Comparison of ENCODE assay signal across 22 mouse cellular contexts in the genomic region with DNA sequence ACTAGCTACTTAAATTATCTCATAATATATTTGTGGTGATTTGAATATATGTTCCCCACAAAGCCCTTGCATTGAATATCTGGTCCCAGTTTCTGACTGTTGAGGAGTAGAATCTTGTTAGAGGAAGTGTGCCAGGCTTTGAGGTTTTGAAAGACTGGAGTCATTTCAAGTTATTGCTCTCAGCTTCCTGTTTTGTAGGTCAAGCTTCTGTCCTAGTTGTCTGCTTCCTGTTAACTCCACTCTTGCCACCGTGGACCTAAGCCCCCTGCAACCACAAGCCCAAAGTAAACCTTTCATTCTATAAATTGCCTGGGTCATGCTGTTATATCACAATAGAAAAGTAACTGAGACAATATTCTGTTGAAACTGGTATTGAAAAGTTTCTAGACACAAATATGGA.
A peak's percentile ranks its signal among the peaks of the same experiment; 100 is the strongest.
DNase-seq lines count a peak whose midpoint lies in the region; ATAC-seq and TF ChIP-seq lines count a peak whose summit lies in the region.
"Had no signal": no experiment of that assay in that cellular context is flagged by ENCODE, and none has a peak within 500 bp of the region (broad histone marks: within the 10 kb centered on the region; RNA-seq: fewer than 3 reads in every experiment).

No protein-coding gene starts in this region.

- H3K4me1 ChIP-seq in kidney, embryonic 16.5 days (ENCODE audit: insufficient read depth, low read length), result no peaks in the 10 kb centered on the region; the same call in 1 of the 2 replicates
- H3K4me1 ChIP-seq in CH12.LX (ENCODE audit: control insufficient read depth in 1 of 2, insufficient read depth in 2 of 2), result peaks cover 0 to 7% of the 10 kb centered on the region in 2 experiments; a peak in 1 of 4 replicates
- no peaks in the 10 kb centered on the region for H3K4me1 ChIP-seq in neural tube, embryonic 15.5 days
- H3K4me1 ChIP-seq: hindbrain, embryonic 15.5 days; intestine, embryonic 15.5 days; lung, embryonic 15.5 days; midbrain, embryonic 10.5 days; neural tube, embryonic 12.5 days had no signal

- H3K36me3 ChIP-seq in kidney, embryonic 16.5 days (ENCODE audit: insufficient read depth, low read length), result no peaks in the 10 kb centered on the region
- no peaks in the 10 kb centered on the region for H3K36me3 ChIP-seq in CH12.LX (replicated peaks in 1 of 2; ENCODE audit: control insufficient read depth in 1 of 2, insufficient read depth in 1 of 2, low read length in 1 of 2)
- H3K36me3 ChIP-seq in neural tube, embryonic 15.5 days, result no peaks in the 10 kb centered on the region
- H3K36me3 ChIP-seq: heart, embryonic 13.5 days; hindbrain, embryonic 15.5 days; intestine, embryonic 15.5 days; lung, embryonic 15.5 days; midbrain, embryonic 10.5 days; neural tube, embryonic 12.5 days had no signal

- in situ Hi-C loops in CH12.LX (cut with MboI; ENCODE audit: low pct_ligation_motif_present, low pct_unique_long_range_greater_than_20kb, low sequenced_read_pairs), result no loop called here

- TF ChIP-seq POLR2A in CH12.LX (IDR thresholded peaks at IDR 0.05; ENCODE audit: low read depth, low read length), result no peak

- no peak overlapping the region for H3K27ac ChIP-seq in kidney, embryonic 16.5 days (ENCODE audit: low read length)
- no peak overlapping the region for H3K27ac ChIP-seq in CH12.LX (ENCODE audit: insufficient read depth, low read depth)
- no peak overlapping the region for H3K27ac ChIP-seq in neural tube, embryonic 15.5 days (replicated peaks)
- H3K27ac ChIP-seq: gastrocnemius, adult 2 months; heart, embryonic 13.5 days; hindbrain, embryonic 15.5 days; intestine, embryonic 15.5 days; kidney, postnatal 0 days; lung, embryonic 15.5 days; midbrain, embryonic 10.5 days; neural tube, embryonic 12.5 days had no signal

- 68% methylated on average over 1 of the region's 1 CpGs for WGBS in kidney, embryonic 16.5 days
- WGBS in neural tube, embryonic 15.5 days, result 74% methylated on average over 1 of the region's 1 CpGs

- no peak overlapping the region for H3K4me2 ChIP-seq in kidney, embryonic 16.5 days (replicated peaks; ENCODE audit: low read depth, low read length)
- no peak overlapping the region for H3K4me2 ChIP-seq in CH12.LX (ENCODE audit: insufficient read depth, low read depth, poor library complexity, severe bottlenecking)
- no peak overlapping the region for H3K4me2 ChIP-seq in neural tube, embryonic 15.5 days
- H3K4me2 ChIP-seq: heart, embryonic 13.5 days; hindbrain, embryonic 15.5 days; intestine, embryonic 15.5 days; lung, embryonic 15.5 days; neural tube, embryonic 12.5 days had no signal

- no peaks in the 10 kb centered on the region for H3K27me3 ChIP-seq in kidney, embryonic 16.5 days (ENCODE audit: insufficient read depth, low read length)
- H3K27me3 ChIP-seq in CH12.LX (replicated peaks), result no peaks in the 10 kb centered on the region
- H3K27me3 ChIP-seq in neural tube, embryonic 15.5 days (replicated peaks), result no peaks in the 10 kb centered on the region
- H3K27me3 ChIP-seq: heart, embryonic 13.5 days; hindbrain, embryonic 15.5 days; intestine, embryonic 15.5 days; lung, embryonic 15.5 days; neural tube, embryonic 12.5 days had no signal

- peak; percentile 6 for DNase-seq in kidney, adult 9 months
- DNase-seq in CH12.LX (ENCODE audit: extremely low read depth), result peak; percentile 30
- DNase-seq in naive thymus-derived CD4-positive, alpha-beta T cell, adult 2 months (ENCODE audit: low read depth), result peak; percentile 5
- no peak for DNase-seq in Muller cell, postnatal 12 days (ENCODE audit: inconsistent ontology term)
- DNase-seq: adrenal gland, postnatal 10 days; cerebellum, postnatal 10 days; gastrocnemius, adult 2 months; heart, adult 11 months; heart, postnatal 36 days; liver; spleen, adult 18-20 months; thymus, postnatal 36 days had no signal

- no peak for ATAC-seq in kidney, embryonic 16.5 days (ENCODE audit: low FRiP score, low TSS enrichment)
- peak; percentile 100 for ATAC-seq in granulocyte monocyte progenitor cell, adult 5-6 weeks (replicated peaks; ENCODE audit: poor library complexity, severe bottlenecking)
- ATAC-seq in neural tube, embryonic 15.5 days (ENCODE audit: low FRiP score), result no peak
- ATAC-seq: intestine, embryonic 15.5 days had no signal

- dilution Hi-C loops in CH12.LX (cut with MboI; ENCODE audit: extremely low pct_ligation_motif_present, extremely low pct_unique_long_range_greater_than_20kb, low sequenced_read_pairs), result no loop called here

- H3K79me2 ChIP-seq in CH12.LX (replicated peaks; ENCODE audit: control insufficient read depth, extremely low read depth, insufficient read depth, poor library complexity, severe bottlenecking), result no peaks in the 10 kb centered on the region

- no peak overlapping the region for H3K9ac ChIP-seq in kidney, embryonic 16.5 days (replicated peaks; ENCODE audit: low read length)
- H3K9ac ChIP-seq in CH12.LX (ENCODE audit: insufficient read depth, low read depth), result no peak overlapping the region
- no peak overlapping the region for H3K9ac ChIP-seq in neural tube, embryonic 15.5 days (replicated peaks)
- H3K9ac ChIP-seq: heart, embryonic 13.5 days; hindbrain, embryonic 15.5 days; intestine, embryonic 15.5 days; lung, embryonic 15.5 days; neural tube, embryonic 12.5 days had no signal

- TF ChIP-seq RAD21 in CH12.LX (IDR thresholded peaks at IDR 0.05; ENCODE audit: low read depth, low read length), result no peak

- no peak for TF ChIP-seq CTCF in CH12.LX (conservative IDR thresholded peaks at IDR 0.05 in 1 of 2, IDR thresholded peaks at IDR 0.05 in 1 of 2; ENCODE audit: low read depth in 2 of 2, low read length in 2 of 2)

- no peak overlapping the region for H3K4me3 ChIP-seq in kidney, embryonic 16.5 days (ENCODE audit: low read length)
- H3K4me3 ChIP-seq in CH12.LX (replicated peaks in 1 of 3; ENCODE audit: low read depth in 2 of 3, low read length in 2 of 3, poor library complexity in 1 of 3), result no peak overlapping the region
- no peak overlapping the region for H3K4me3 ChIP-seq in neural tube, embryonic 15.5 days (replicated peaks)
- H3K4me3 ChIP-seq: gastrocnemius, adult 2 months; heart, embryonic 13.5 days; hindbrain, embryonic 15.5 days; intestine, embryonic 15.5 days; lung, embryonic 15.5 days; midbrain, embryonic 10.5 days; neural tube, embryonic 12.5 days had no signal

- no peaks in the 10 kb centered on the region for H3K9me3 ChIP-seq in kidney, embryonic 16.5 days (ENCODE audit: low read length)
- no peaks in the 10 kb centered on the region for H3K9me3 ChIP-seq in CH12.LX (replicated peaks; ENCODE audit: low read length)
- H3K9me3 ChIP-seq in neural tube, embryonic 15.5 days (replicated peaks), result no peaks in the 10 kb centered on the region
- H3K9me3 ChIP-seq: heart, embryonic 13.5 days; hindbrain, embryonic 15.5 days; intestine, embryonic 15.5 days; lung, embryonic 15.5 days; midbrain, embryonic 10.5 days; neural tube, embryonic 12.5 days had no signal

- TF ChIP-seq EP300 in CH12.LX (IDR thresholded peaks at IDR 0.05; ENCODE audit: low read length), result peak; percentile 29; the same call in 1 of the 2 replicates

TF ChIP-seq in CH12.LX, 34 proteins besides CTCF, POLR2A, EP300 and RAD21:
- TF ChIP-seq NELFE (IDR thresholded peaks at IDR 0.05; ENCODE audit: low read depth, low read length), result no peak
- 0 out of 2 replicates have a peak, but pooled peaks have one; percentile 19 for TF ChIP-seq IRF4 (IDR thresholded peaks at IDR 0.05; ENCODE audit: low read depth, low read length)
- no peak for TF ChIP-seq E2F4 (IDR thresholded peaks at IDR 0.05; ENCODE audit: insufficient replicate concordance, low read depth, low read length)
- no peak for TF ChIP-seq BHLHE40 (IDR thresholded peaks at IDR 0.05; ENCODE audit: low read depth, low read length)
- no peak for TF ChIP-seq HCFC1 (IDR thresholded peaks at IDR 0.05; ENCODE audit: low read depth, low read length)
- TF ChIP-seq MXI1 (IDR thresholded peaks at IDR 0.05; ENCODE audit: low read depth, low read length), result no peak
- no peak for TF ChIP-seq RCOR1 (conservative IDR thresholded peaks at IDR 0.05; ENCODE audit: low read depth, low read length)
- TF ChIP-seq MAX (IDR thresholded peaks at IDR 0.05; ENCODE audit: low read length), result no peak
- no peak for TF ChIP-seq UBTF (IDR thresholded peaks at IDR 0.05; ENCODE audit: low read depth, low read length)
- no peak for TF ChIP-seq JUN (IDR thresholded peaks at IDR 0.05; ENCODE audit: insufficient read depth, low read depth, low read length)
- TF ChIP-seq PAX5 (IDR thresholded peaks at IDR 0.05; ENCODE audit: low read length), result no peak
- TF ChIP-seq ELF1 (IDR thresholded peaks at IDR 0.05; ENCODE audit: low read depth, low read length), result peak; percentile 9; the same call in 1 of the 2 replicates
